Mouse (Mus musculus) stomach, embryonic 15.5 days (tissue): ENCODE results near the gene Zcwpw1. TPM values are rescaled to one million over a fixed set of nuclear protein-coding genes. Genes with fewer than 3 reads are reported as not detected.

ENCODE experiments used
- ATAC-seq: fragments of 200-750 bp; cut with Nextera tagmentation; 2 replicates; pipeline ENCODE4 v1.8.0; 2017; ENCODE audit warnings: low read depth, moderate number of reproducible peaks, moderate TSS enrichment; ENCODE audit not compliant: insufficient read depth, low FRiP score
- H3K27ac ChIP-seq: fragments of 300-500 bp; sonication (generic); 2 replicates; pipeline ENCODE4 v1.5.1; 2015; ENCODE audit warnings: mild to moderate bottlenecking, inconsistent platforms
- H3K27me3 ChIP-seq: fragments of 300-500 bp; sonication (generic); replicated peaks from 2 replicates; pipeline ENCODE4 v1.6.1; 2015; ENCODE audit warnings: inconsistent platforms
- H3K36me3 ChIP-seq: fragments of 300-500 bp; sonication (generic); 2 replicates; pipeline ENCODE4 v1.6.1; 2015; ENCODE audit warnings: inconsistent platforms
- H3K4me1 ChIP-seq: fragments of 300-500 bp; sonication (generic); 2 replicates; pipeline ENCODE4 v1.6.1; 2015; ENCODE audit warnings: inconsistent platforms
- H3K4me2 ChIP-seq: fragments of 300-500 bp; sonication (generic); 2 replicates; pipeline ENCODE4 v1.6.1; 2015; ENCODE audit warnings: mild to moderate bottlenecking, inconsistent platforms
- H3K4me3 ChIP-seq: fragments of 300-500 bp; sonication (generic); replicated peaks from 2 replicates; pipeline ENCODE4 v1.5.1; 2015; ENCODE audit warnings: inconsistent platforms
- H3K9ac ChIP-seq: fragments of 300-500 bp; sonication (generic); 2 replicates; pipeline ENCODE4 v1.6.1; 2015; ENCODE audit warnings: inconsistent platforms
- H3K9me3 ChIP-seq: fragments of 300-500 bp; sonication (generic); 2 replicates; pipeline ENCODE4 v1.6.1; 2016; ENCODE audit warnings: inconsistent platforms
- whole genome bisulfite sequencing: fragments of 180-500 bp; shearing (Covaris S2); methylation state at CpG from one replicate; pipeline ENCODE4 v1.1.7; 2015; 5-methylcytosine and 5-hydroxymethylcytosine counted together
- polyA plus RNA-seq: library from polyadenylated mRNA; unstranded; fragments of >200 nt; fragmentation: Nextera tagmentation; extraction: Ambion mirVana; gene quantifications from 2 replicates; pipeline ENCODE4 v1.2.1, GENCODE M21; 2015

Zcwpw1 gene
- polyA plus RNA-seq, 1 experiment from 2014 or later, result 18.3 TPM

DNA sequence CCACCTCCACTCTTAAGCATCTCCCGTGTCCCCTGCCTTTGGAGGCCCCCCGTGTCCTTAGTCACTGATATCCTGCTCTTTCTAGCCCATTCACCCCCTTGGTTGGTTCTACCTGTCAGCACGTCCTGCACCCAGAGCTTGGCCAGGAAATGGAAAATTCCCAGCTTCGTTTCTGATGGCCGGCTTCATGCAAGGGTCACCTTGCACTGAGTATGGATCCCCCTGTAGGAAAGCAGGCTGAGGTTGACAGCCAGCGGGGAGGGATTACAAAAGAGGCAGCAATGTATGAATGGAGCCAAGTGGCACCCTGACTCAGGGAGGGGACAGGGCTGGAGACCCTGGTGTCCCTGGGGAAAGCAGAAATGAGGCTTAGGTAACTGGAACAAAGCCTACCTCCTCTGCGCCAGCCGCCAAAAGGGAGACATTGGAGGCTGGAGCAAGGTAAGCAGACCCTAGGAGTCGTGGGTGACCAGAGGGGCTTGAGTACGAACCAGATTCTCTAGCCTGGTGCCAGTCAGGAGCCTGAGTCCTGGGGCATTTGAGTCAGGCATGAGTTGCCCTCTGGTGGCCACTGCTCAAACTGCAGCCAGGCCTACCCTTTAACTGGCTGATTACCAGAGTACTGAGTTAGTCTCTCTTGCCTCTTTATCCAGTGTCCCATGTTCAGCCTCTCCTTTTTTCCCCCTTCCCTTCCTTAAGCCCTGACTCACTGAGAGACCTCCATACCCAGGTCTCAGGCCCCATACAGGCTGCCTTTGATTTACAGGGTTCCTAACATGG lies 30.5 kb upstream of the Zcwpw1 start:
- H3K27me3 ChIP-seq, result no peaks in the 10 kb centered on the region
- H3K4me3 ChIP-seq, result no peak overlapping the region
- WGBS, result 42% methylated on average over 10 of the region's 10 CpGs
- no peak overlapping the region for H3K27ac ChIP-seq
- peaks cover 52% of the 10 kb centered on the region for H3K36me3 ChIP-seq
- H3K4me1 ChIP-seq, result peaks cover 18% of the 10 kb centered on the region; the same call in 1 of the 2 replicates
- H3K9me3 ChIP-seq, result no peaks in the 10 kb centered on the region
- no peak overlapping the region for H3K4me2 ChIP-seq
- H3K9ac ChIP-seq, result no peak overlapping the region
- ATAC-seq, result no peak

DNA sequence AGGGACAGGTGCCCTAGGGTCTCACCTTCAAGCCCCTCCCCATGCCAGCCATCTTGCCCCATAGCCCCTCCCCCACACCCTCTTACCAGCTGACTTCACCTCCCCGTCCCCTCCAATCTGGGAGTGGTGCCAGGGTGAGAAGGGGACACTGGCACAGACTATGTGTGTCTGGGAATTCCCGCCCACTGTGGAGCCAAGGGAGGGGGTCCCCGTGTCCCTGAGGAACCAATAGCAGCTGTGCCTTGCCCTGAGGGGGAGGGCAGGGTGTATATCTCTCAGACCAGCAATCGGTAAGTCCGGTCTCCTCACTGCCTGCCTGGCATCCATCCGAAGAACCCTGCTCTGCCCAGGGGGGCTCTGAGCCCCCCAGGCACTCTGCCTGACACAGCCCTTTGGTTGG lies 29.7 kb upstream of the Zcwpw1 start:
- no peaks in the 10 kb centered on the region for H3K27me3 ChIP-seq
- peaks cover 18% of the 10 kb centered on the region; the same call in 1 of the 2 replicates for H3K4me1 ChIP-seq
- H3K27ac ChIP-seq, result no peak overlapping the region
- H3K9ac ChIP-seq, result no peak overlapping the region
- no peak overlapping the region for H3K4me2 ChIP-seq
- no peak overlapping the region for H3K4me3 ChIP-seq
- WGBS, result 76% methylated on average over 6 of the region's 6 CpGs
- H3K36me3 ChIP-seq, result peaks cover 46% of the 10 kb centered on the region
- H3K9me3 ChIP-seq, result no peaks in the 10 kb centered on the region
- no peak for ATAC-seq

- Histone ChIP-seq H3K27ac (no peak overlapping the region), H3K4me2 (no peak overlapping the region), H3K9ac (no peak overlapping the region), H3K4me1 (peaks cover 11% of the 10 kb centered on the region; the same call in 1 of the 2 replicates), H3K36me3 (peaks cover 35% of the 10 kb centered on the region), H3K9me3 (no peaks in the 10 kb centered on the region), H3K27me3 (no peaks in the 10 kb centered on the region), H3K4me3 (no peak overlapping the region)
- WGBS, result 90% methylated on average over 19 of the region's 19 CpGs
- ATAC-seq, result no peak
Measured at GRCm38 (mm10) chr5:137758921-137759534, 28.6 kb upstream of the Zcwpw1 start.

- H3K9me3 ChIP-seq, result no peaks in the 10 kb centered on the region
- H3K27ac ChIP-seq, result peak overlapping the region; percentile 26; the same call in 1 of the 2 replicates
- H3K4me1 ChIP-seq, result peaks cover 11% of the 10 kb centered on the region; the same call in 1 of the 2 replicates
- H3K9ac ChIP-seq, result no peak overlapping the region
- WGBS, result 37% methylated on average over 4 of the region's 4 CpGs
- peak; percentile 74; the same call in 1 of the 2 replicates for ATAC-seq
- H3K4me3 ChIP-seq, result no peak overlapping the region
- H3K36me3 ChIP-seq, result peaks cover 35% of the 10 kb centered on the region
- no peak overlapping the region for H3K4me2 ChIP-seq
- H3K27me3 ChIP-seq, result no peaks in the 10 kb centered on the region
Measured at GRCm38 (mm10) chr5:137759971-137760412, 27.6 kb upstream of the Zcwpw1 start.

- Histone ChIP-seq H3K9ac (no peak overlapping the region), H3K27me3 (no peaks in the 10 kb centered on the region), H3K27ac (no peak overlapping the region), H3K36me3 (0 out of 2 replicates have a peak, but pooled peaks cover 3% of the 10 kb centered on the region), H3K4me2 (no peak overlapping the region), H3K4me3 (no peak overlapping the region), H3K9me3 (no peaks in the 10 kb centered on the region), H3K4me1 (peaks cover 7% of the 10 kb centered on the region; the same call in 1 of the 2 replicates)
- WGBS, result 51% methylated on average over 9 of the region's 9 CpGs
- ATAC-seq, result no peak
Measured at GRCm38 (mm10) chr5:137764609-137765340, 22.8 kb upstream of the Zcwpw1 start.

GRCm38 (mm10) chr5:137766270-137766669 lies 21.3 kb upstream of the Zcwpw1 start:
- Histone ChIP-seq H3K4me3 (no peak overlapping the region), H3K4me1 (no peaks in the 10 kb centered on the region), H3K9me3 (no peaks in the 10 kb centered on the region), H3K36me3 (no peaks in the 10 kb centered on the region), H3K27me3 (no peaks in the 10 kb centered on the region), H3K4me2 (no peak overlapping the region), H3K9ac (no peak overlapping the region), H3K27ac (no peak overlapping the region)
- no peak for ATAC-seq
- 55% methylated on average over 3 of the region's 3 CpGs for WGBS

DNA sequence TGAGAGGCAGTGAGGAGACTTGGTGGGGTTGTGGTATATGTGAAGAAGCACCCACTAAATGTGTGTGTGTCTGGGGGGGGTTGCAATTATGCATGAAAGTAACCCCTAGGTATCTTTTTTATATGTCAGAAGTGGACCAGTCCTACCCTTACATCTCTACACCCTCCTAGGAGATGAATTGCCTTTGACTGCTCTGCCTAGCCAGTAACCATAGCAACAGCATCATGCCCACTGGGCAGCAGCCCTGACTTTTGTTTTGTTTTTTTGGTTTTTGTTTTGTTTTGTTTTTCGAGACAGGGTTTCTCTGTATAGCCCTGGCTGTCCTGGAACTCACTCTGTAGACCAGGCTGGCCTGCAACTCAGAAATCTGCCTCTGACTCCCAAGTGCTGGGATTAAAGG lies 19.1 kb upstream of the Zcwpw1 start:
- H3K27me3 ChIP-seq, result no peaks in the 10 kb centered on the region
- no peak overlapping the region for H3K9ac ChIP-seq
- H3K27ac ChIP-seq, result no peak overlapping the region
- no peaks in the 10 kb centered on the region for H3K4me1 ChIP-seq
- no peak overlapping the region for H3K4me3 ChIP-seq
- ATAC-seq, result no peak
- WGBS, result 60% methylated on average over 1 of the region's 1 CpGs
- H3K9me3 ChIP-seq, result no peaks in the 10 kb centered on the region
- no peaks in the 10 kb centered on the region for H3K36me3 ChIP-seq
- H3K4me2 ChIP-seq, result no peak overlapping the region

DNA sequence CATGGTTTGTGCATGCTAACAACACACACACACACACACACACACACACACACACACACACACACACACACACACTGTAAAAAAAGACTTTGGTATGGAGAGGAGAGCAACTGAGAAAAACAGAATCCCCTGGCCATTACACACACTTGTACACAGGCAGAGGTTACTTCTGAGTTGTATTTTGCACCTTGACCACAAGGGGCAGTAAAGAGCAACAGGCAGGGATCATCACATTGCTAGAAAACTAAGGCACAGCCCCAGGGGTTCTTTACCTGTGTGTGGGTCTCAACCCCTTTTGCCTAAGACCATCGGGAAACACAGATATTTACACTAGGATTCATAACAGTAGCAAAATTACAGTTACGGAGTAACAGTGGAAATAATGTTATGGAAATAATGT lies 16.9 kb upstream of the Zcwpw1 start:
- Histone ChIP-seq H3K4me1 (no peaks in the 10 kb centered on the region), H3K4me2 (no peak overlapping the region), H3K27me3 (no peaks in the 10 kb centered on the region), H3K9me3 (no peaks in the 10 kb centered on the region), H3K4me3 (no peak overlapping the region), H3K36me3 (no peaks in the 10 kb centered on the region), H3K9ac (no peak overlapping the region), H3K27ac (no peak overlapping the region)
- 34% methylated on average over 2 of the region's 2 CpGs for WGBS
- 0 out of 2 replicates have a peak, but pooled peaks have one; percentile 16 for ATAC-seq

DNA sequence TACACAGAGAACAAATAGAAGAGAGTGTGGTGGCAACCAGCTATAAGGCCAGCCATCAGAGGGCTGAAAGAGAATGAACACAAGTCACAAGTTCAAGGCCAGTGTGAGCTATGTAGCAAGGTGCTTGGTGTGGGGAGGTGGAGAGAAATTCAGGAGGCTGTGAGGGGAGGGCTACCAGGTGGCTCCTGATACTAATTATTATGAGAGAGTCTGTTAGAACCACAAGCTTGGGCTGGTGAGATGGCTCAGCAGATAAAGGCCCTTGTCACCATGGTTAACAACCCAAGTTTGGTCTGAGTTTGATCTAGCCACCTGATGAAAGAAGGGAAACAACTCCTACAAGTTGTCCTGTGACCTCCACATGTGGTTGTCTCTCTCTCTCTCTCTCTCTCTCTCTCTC lies 14.8 kb upstream of the Zcwpw1 start:
- no peaks in the 10 kb centered on the region for H3K9me3 ChIP-seq
- H3K9ac ChIP-seq, result no peak overlapping the region
- H3K36me3 ChIP-seq, result no peaks in the 10 kb centered on the region
- no peak overlapping the region for H3K4me2 ChIP-seq
- 0 out of 2 replicates have a peak, but pooled peaks cover 8% of the 10 kb centered on the region for H3K4me1 ChIP-seq
- H3K4me3 ChIP-seq, result no peak overlapping the region
- H3K27ac ChIP-seq, result no peak overlapping the region
- no peak for ATAC-seq
- no peaks in the 10 kb centered on the region for H3K27me3 ChIP-seq

GRCm38 (mm10) chr5:137775587-137776290 lies 11.9 kb upstream of the Zcwpw1 start:
- ATAC-seq, result no peak
- Histone ChIP-seq H3K27ac (peak overlapping the region; percentile 71), H3K4me1 (peaks cover 16% of the 10 kb centered on the region), H3K27me3 (no peaks in the 10 kb centered on the region), H3K9ac (no peak overlapping the region), H3K4me3 (no peak overlapping the region), H3K9me3 (no peaks in the 10 kb centered on the region), H3K36me3 (no peaks in the 10 kb centered on the region), H3K4me2 (no peak overlapping the region)
- WGBS, result 89% methylated on average over 2 of the region's 2 CpGs

DNA sequence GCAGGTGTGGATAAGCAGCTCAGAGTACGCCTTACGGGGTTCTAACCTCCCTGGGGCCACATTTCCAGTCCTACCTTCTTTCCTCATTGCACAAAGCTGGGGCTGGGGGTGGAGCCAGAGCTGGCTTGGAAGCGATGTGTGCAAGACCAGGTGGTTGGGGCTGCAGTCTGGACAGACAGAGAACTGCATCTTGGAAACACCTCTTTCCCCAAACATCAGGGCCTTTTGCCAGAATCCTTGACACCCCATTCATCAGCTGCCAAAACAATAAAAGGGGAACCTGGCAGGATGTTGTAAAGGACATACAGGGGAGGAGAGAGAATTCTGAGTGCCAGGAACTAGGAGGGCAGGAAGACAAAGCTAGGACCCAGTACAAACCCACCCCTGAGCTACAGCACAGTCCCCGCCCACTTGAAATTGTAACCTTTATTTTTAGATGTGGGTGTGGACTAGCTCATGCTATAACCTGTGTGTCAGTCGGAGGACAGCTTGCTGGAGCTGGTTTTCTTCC lies 11.1 kb upstream of the Zcwpw1 start:
- H3K4me3 ChIP-seq, result no peak overlapping the region
- no peaks in the 10 kb centered on the region for H3K27me3 ChIP-seq
- H3K4me2 ChIP-seq, result peak overlapping the region; percentile 3; the same call in 1 of the 2 replicates
- H3K27ac ChIP-seq, result peak overlapping the region; percentile 71
- 27% methylated on average over 5 of the region's 5 CpGs for WGBS
- peak; percentile 43 for ATAC-seq
- H3K9me3 ChIP-seq, result no peaks in the 10 kb centered on the region
- no peak overlapping the region for H3K9ac ChIP-seq
- peaks cover 4% of the 10 kb centered on the region for H3K36me3 ChIP-seq
- peaks cover 16% of the 10 kb centered on the region for H3K4me1 ChIP-seq
